Mouse (Mus musculus) heart, embryonic 12.5 days (tissue): ENCODE results near the gene Nfkb2. TPM values are rescaled to one million over a fixed set of nuclear protein-coding genes. Genes with fewer than 3 reads are reported as not detected.

ENCODE experiments used
- ATAC-seq: fragments of 200-750 bp; cut with Nextera tagmentation; 2 replicates; pipeline ENCODE4 v1.8.0; 2017; ENCODE audit warnings: moderate TSS enrichment, moderate library complexity; ENCODE audit not compliant: insufficient number of reproducible peaks, low FRiP score
- H3K27ac ChIP-seq: fragments of 300-500 bp; sonication (generic); 2 replicates; pipeline ENCODE4 v1.5.1; 2016; ENCODE audit warnings: mild to moderate bottlenecking, moderate library complexity; ENCODE audit not compliant: poor library complexity, severe bottlenecking
- H3K27me3 ChIP-seq: fragments of 300-500 bp; sonication (generic); replicated peaks from 2 replicates; pipeline ENCODE4 v1.6.1; 2016; ENCODE audit warnings: mild to moderate bottlenecking, moderate library complexity
- H3K36me3 ChIP-seq: fragments of 300-500 bp; sonication (generic); 2 replicates; pipeline ENCODE4 v1.6.1; 2016; ENCODE audit warnings: mild to moderate bottlenecking, moderate library complexity
- H3K4me1 ChIP-seq: fragments of 300-500 bp; sonication (generic); replicated peaks from 2 replicates; pipeline ENCODE4 v1.6.1; 2016; ENCODE audit warnings: mild to moderate bottlenecking
- H3K4me2 ChIP-seq: fragments of 300-500 bp; sonication (generic); 2 replicates; pipeline ENCODE4 v1.6.1; 2016; ENCODE audit warnings: mild to moderate bottlenecking, moderate library complexity
- H3K4me3 ChIP-seq: fragments of 300-500 bp; sonication (generic); 2 replicates; pipeline ENCODE4 v1.5.1; 2016; ENCODE audit warnings: mild to moderate bottlenecking
- H3K9ac ChIP-seq: fragments of 300-500 bp; sonication (generic); 2 replicates; pipeline ENCODE4 v1.6.1; 2016; ENCODE audit warnings: mild to moderate bottlenecking, moderate library complexity
- H3K9me3 ChIP-seq: fragments of 300-500 bp; sonication (generic); replicated peaks from 2 replicates; pipeline ENCODE4 v1.6.1; 2016; ENCODE audit warnings: mild to moderate bottlenecking, moderate library complexity
- WGBS: fragments of 180-500 bp; shearing (Covaris S2); methylation state at CpG from one replicate; pipeline ENCODE4 v1.1.7; 2016; 5-methylcytosine and 5-hydroxymethylcytosine counted together
- polyA plus RNA-seq: library from polyadenylated mRNA; unstranded; fragments of >200 nt; fragmentation: Nextera tagmentation; extraction: Ambion mirVana; gene quantifications from 2 replicates; pipeline ENCODE4 v1.2.1, GENCODE M21; 2016

The Nfkb2 gene
- polyA plus RNA-seq, 1 experiment from 2014 or later = 7.6 TPM

DNA sequence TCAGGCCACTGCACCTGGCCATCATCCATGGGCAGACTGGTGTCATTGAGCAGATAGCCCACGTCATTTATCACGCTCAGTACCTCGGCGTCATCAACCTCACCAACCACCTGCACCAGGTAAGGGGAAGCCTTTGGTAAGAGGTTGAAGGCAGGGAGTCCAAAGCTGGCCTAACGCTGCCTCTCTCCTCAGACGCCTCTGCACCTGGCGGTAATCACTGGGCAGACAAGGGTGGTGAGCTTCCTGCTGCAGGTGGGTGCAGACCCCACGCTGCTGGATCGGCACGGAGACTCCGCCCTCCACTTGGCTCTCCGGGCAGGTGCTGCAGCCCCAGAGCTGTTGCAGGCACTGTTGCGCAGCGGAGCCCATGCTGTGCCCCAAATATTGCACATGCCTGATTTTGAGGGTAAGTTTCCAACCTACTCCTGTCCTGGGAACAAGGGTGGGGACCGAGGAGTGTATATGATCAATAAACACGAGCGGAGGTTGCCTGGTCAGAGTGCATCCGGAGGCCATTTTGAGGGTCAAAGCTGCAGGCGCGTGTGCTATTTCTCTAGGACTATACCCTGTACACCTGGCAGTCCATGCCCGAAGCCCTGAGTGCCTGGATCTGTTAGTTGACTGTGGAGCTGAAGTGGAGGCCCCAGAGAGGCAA is 5.7 kb downstream of the Nfkb2 start:
- H3K36me3 ChIP-seq = peaks cover 44% of the 10 kb centered on the region
- peaks cover 27% of the 10 kb centered on the region for H3K4me1 ChIP-seq
- no peak overlapping the region for H3K27ac ChIP-seq
- no peak overlapping the region for H3K4me2 ChIP-seq
- no peak overlapping the region for H3K4me3 ChIP-seq
- H3K9ac ChIP-seq = no peak overlapping the region
- 74% methylated on average over 21 of the region's 21 CpGs for WGBS
- ATAC-seq = no peak
- peaks cover 71% of the 10 kb centered on the region for H3K27me3 ChIP-seq
- no peaks in the 10 kb centered on the region for H3K9me3 ChIP-seq

DNA sequence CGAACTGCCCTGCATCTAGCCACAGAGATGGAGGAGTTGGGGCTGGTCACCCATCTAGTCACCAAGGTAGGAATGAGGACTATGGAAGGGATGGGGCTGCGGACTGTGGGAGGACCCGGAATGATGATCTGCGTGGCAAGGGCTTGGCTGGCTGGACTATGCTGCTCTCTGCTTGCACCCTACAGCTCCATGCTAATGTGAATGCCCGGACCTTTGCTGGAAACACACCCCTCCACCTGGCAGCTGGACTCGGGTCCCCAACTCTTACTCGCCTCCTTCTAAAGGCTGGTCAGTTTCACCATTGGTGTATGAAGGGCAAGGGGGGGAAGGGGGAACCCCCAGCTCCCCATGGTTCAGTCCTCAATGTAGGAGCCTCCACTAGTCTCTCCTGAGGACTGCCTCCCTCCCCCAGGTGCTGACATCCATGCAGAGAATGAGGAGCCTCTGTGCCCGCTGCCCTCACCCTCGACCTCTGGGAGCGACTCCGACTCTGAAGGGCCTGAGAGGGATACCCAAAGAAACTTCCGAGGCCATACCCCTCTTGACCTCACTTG is 6.3 kb downstream of the Nfkb2 start:
- Histone ChIP-seq H3K27ac (no peak overlapping the region), H3K36me3 (peaks cover 44% of the 10 kb centered on the region), H3K9me3 (no peaks in the 10 kb centered on the region), H3K9ac (no peak overlapping the region), H3K4me2 (no peak overlapping the region), H3K4me1 (peaks cover 30% of the 10 kb centered on the region), H3K27me3 (peaks cover 77% of the 10 kb centered on the region), H3K4me3 (no peak overlapping the region)
- ATAC-seq = no peak
- WGBS = 83% methylated on average over 12 of the region's 12 CpGs

DNA sequence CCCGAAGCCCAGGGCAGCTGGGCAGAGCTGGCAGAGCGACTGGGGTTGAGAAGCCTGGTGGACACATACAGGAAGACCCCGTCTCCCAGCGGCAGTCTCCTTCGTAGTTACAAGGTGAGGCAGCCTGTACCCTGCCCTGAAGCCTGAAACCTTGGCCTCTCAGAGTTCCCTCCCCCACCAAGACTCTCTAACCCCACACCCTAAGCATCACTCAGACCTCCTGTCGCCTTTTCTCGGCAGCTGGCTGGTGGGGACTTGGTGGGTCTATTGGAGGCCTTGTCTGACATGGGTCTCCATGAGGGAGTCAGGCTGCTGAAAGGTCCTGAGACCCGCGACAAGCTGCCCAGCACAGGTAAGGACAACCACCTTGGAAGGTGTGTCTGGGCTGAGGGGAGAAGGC is 7.2 kb downstream of the Nfkb2 start:
- 90% methylated on average over 9 of the region's 9 CpGs for WGBS
- Histone ChIP-seq H3K9me3 (no peaks in the 10 kb centered on the region), H3K36me3 (peaks cover 44% of the 10 kb centered on the region), H3K4me1 (peaks cover 35% of the 10 kb centered on the region), H3K27me3 (peaks cover 87% of the 10 kb centered on the region), H3K4me2 (no peak overlapping the region), H3K4me3 (no peak overlapping the region), H3K27ac (no peak overlapping the region), H3K9ac (no peak overlapping the region)
- no peak for ATAC-seq

DNA sequence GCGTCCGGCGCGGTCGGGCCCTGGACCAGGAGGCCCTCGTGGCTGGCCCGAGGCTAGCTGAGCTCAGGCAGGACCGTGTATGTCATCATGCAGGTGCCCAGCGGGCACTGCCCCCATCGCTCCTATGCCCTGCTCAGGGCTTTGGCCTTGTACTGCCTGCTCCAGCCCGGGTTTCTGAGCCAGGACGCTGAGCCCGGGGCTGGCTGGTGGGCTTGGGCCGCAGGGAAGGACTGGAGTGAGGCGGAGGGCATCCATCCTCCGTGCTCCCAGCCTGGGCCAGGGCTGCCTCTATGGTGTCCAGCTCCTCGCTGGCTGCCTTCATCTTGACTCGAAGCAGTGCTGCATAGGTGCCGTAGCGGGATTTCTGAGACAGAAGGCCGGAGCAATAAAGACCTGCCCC is 8.4 kb downstream of the Nfkb2 start:
- Histone ChIP-seq H3K4me1 (peaks cover 44% of the 10 kb centered on the region), H3K9me3 (no peaks in the 10 kb centered on the region), H3K36me3 (peaks cover 41% of the 10 kb centered on the region), H3K4me3 (no peak overlapping the region), H3K27me3 (peaks cover 90% of the 10 kb centered on the region), H3K4me2 (no peak overlapping the region), H3K9ac (no peak overlapping the region), H3K27ac (no peak overlapping the region)
- WGBS = 89% methylated on average over 21 of the region's 21 CpGs
- no peak for ATAC-seq

DNA sequence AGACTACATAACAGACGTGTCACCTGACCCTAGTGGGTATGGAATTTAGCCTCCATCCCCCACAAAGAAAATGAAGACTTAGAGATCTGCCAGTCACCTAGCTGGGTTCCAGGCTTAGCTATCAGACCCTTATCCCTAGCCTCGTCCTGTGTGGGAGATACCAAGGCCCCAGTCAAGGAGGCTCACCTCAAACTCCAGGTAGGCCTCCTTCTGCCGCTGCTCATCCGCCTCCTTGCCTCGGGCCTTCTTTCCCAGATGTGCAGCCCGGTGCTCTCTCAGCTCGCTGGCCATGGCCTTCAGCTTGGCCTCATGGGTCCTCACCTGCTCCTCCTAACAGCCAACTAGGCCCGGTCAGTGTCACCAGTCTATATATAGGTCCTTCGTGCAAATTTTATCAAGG is 9.0 kb downstream of the Nfkb2 start:
- Histone ChIP-seq H3K9me3 (no peaks in the 10 kb centered on the region), H3K4me1 (peaks cover 50% of the 10 kb centered on the region), H3K4me3 (no peak overlapping the region), H3K9ac (no peak overlapping the region), H3K4me2 (no peak overlapping the region), H3K36me3 (peaks cover 36% of the 10 kb centered on the region), H3K27ac (no peak overlapping the region), H3K27me3 (peaks cover 90% of the 10 kb centered on the region)
- ATAC-seq = no peak
- WGBS = 76% methylated on average over 9 of the region's 9 CpGs

- no peak overlapping the region for H3K4me2 ChIP-seq
- peaks cover 33% of the 10 kb centered on the region for H3K36me3 ChIP-seq
- H3K4me1 ChIP-seq = peaks cover 51% of the 10 kb centered on the region
- 69% methylated on average over 6 of the region's 6 CpGs for WGBS
- H3K9me3 ChIP-seq = no peaks in the 10 kb centered on the region
- H3K4me3 ChIP-seq = no peak overlapping the region
- H3K9ac ChIP-seq = no peak overlapping the region
- no peak for ATAC-seq
- H3K27me3 ChIP-seq = peaks cover 90% of the 10 kb centered on the region
- H3K27ac ChIP-seq = no peak overlapping the region
Measured at GRCm38 (mm10) chr19:46313591-46313990, 9.5 kb downstream of the Nfkb2 start.

DNA sequence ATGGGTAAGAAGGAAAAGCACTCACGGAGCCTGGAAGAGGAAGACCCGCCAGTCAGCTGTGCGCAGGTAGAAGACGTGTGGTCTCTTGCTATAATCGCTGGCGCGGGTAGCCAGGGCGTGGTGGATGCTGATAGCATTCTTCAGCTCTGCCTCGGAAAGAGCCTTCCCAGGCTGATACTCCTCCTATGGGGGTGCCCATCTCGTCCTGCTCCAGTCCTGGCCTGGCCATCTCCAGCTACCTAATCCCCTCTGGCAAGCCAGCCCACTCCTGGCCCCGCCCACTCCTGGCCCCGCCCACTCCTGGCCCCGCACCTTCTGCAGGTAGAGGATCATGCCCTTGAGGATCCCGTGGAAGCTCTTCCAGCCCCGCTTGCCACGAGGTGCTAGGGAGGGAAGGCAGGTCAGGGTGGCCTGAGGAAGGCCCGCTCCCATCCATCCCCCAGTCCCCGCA is 10.1 kb downstream of the Nfkb2 start:
- Histone ChIP-seq H3K4me2 (peak overlapping the region; percentile 20; the same call in 1 of the 2 replicates), H3K4me1 (peaks cover 51% of the 10 kb centered on the region), H3K27ac (no peak overlapping the region)

GRCm38 (mm10) chr19:46314872-46315742 is 11.0 kb downstream of the Nfkb2 start:
- H3K36me3 ChIP-seq = peaks cover 27% of the 10 kb centered on the region
- H3K4me2 ChIP-seq = peak overlapping the region; percentile 78
- no peak for ATAC-seq

More for the DNA sequence above, 10.1 kb downstream of the Nfkb2 start:
- H3K27me3 ChIP-seq = peaks cover 94% of the 10 kb centered on the region
- H3K36me3 ChIP-seq = peaks cover 33% of the 10 kb centered on the region
- H3K4me3 ChIP-seq = no peak overlapping the region
- H3K9ac ChIP-seq = no peak overlapping the region
- H3K9me3 ChIP-seq = no peaks in the 10 kb centered on the region
- 14% methylated on average over 18 of the region's 18 CpGs for WGBS
- no peak for ATAC-seq

GRCm38 (mm10) chr19:46315752-46316610 is 11.9 kb downstream of the Nfkb2 start:
- peaks cover 18% of the 10 kb centered on the region for H3K36me3 ChIP-seq
- WGBS = 45% methylated on average over 12 of the region's 12 CpGs
- peaks cover 51% of the 10 kb centered on the region for H3K4me1 ChIP-seq
- H3K27ac ChIP-seq = peak overlapping the region; percentile 53; the same call in 1 of the 2 replicates
- peak overlapping the region; percentile 14 for H3K9ac ChIP-seq
- peak overlapping the region; percentile 78 for H3K4me2 ChIP-seq
- H3K4me3 ChIP-seq = peak overlapping the region; percentile 54
- no peaks in the 10 kb centered on the region for H3K9me3 ChIP-seq
- no peak for ATAC-seq
- H3K27me3 ChIP-seq = peaks cover 97% of the 10 kb centered on the region

More at GRCm38 (mm10) chr19:46314872-46315742, 11.0 kb downstream of the Nfkb2 start:
- H3K27ac ChIP-seq = peak overlapping the region; percentile 14; the same call in 1 of the 2 replicates
- WGBS = 23% methylated on average over 14 of the region's 14 CpGs
- no peaks in the 10 kb centered on the region for H3K9me3 ChIP-seq
- H3K4me1 ChIP-seq = peaks cover 51% of the 10 kb centered on the region
- 0 out of 2 replicates have a peak overlapping the region, but pooled peaks have one; percentile 18 for H3K9ac ChIP-seq
- no peak overlapping the region for H3K4me3 ChIP-seq
- H3K27me3 ChIP-seq = peaks cover 97% of the 10 kb centered on the region

DNA sequence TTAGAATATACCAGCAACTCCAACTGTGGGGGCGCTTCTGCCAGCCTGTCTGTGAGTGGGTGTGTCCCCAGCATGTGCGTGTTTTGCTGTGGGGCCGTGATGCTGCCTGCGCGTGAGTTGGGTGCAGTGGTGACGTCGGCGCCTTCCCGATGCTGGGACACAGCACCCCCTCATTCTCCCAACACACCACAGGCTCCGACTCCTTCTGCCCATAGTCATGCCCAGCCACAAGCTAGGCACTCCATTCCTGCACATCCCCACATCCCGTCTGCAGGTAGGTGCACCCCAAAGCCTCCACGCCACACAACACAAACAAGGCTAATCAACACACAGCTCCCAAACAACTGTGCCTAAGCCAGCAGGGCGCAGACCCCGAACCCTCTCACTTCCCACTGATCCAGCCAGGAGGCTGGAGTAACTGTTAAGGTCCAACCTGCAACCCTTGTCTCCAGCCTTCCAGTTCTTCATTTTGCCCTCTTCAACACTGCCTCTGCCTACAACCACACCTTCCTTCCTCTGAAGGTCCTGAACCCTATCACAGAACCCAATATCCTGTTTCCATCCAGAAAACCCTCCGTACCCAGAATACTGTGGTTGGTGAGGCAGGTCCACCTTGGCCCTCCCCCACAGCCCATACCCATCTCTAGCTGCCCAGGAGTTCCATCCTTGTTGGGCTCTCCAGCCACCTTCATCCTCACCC is 12.9 kb downstream of the Nfkb2 start:
- Histone ChIP-seq H3K9ac (peak overlapping the region; percentile 70), H3K36me3 (peaks cover 8% of the 10 kb centered on the region; the same call in 1 of the 2 replicates), H3K4me3 (peak overlapping the region; percentile 54), H3K4me2 (peak overlapping the region; percentile 78), H3K27me3 (peaks cover 97% of the 10 kb centered on the region), H3K4me1 (peaks cover 51% of the 10 kb centered on the region), H3K27ac (no peak overlapping the region), H3K9me3 (no peaks in the 10 kb centered on the region)
- ATAC-seq = no peak
- 34% methylated on average over 15 of the region's 15 CpGs for WGBS
